Mouse (Mus musculus) intestine, embryonic 14.5 days (tissue): ENCODE data around the gene Zdhhc22. TPM values are rescaled to one million over a fixed set of nuclear protein-coding genes. Genes with fewer than 3 reads are reported as not detected.
A peak's percentile ranks its signal among the peaks of the same experiment; 100 is the strongest.

Source experiments
- ATAC-seq: fragments of 200-750 bp; cut with Nextera tagmentation; replicated peaks from 2 replicates; pipeline ENCODE4 v1.8.0; 2017; ENCODE audit warnings: low read depth, moderate number of reproducible peaks, moderate TSS enrichment, moderate library complexity; ENCODE audit not compliant: low FRiP score, low TSS enrichment
- DNase-seq: peaks from one replicate; pipeline ENCODE4 v3.0.0-alpha.2; 2018; ENCODE audit warnings: low spot score
- H3K27ac ChIP-seq: fragments of 300-500 bp; sonication (generic); 2 replicates; pipeline ENCODE4 v1.5.1; 2014; ENCODE audit warnings: low read depth, mild to moderate bottlenecking, control low read depth
- H3K27me3 ChIP-seq: fragments of 300-500 bp; sonication (generic); replicated peaks from 2 replicates; pipeline ENCODE4 v1.6.1; 2014; ENCODE audit warnings: low read length, control low read depth; ENCODE audit not compliant: control insufficient read depth, insufficient read depth
- H3K36me3 ChIP-seq: fragments of 300-500 bp; sonication (generic); 2 replicates; pipeline ENCODE4 v1.6.1; 2014; ENCODE audit warnings: low read length, control low read depth; ENCODE audit not compliant: control insufficient read depth, insufficient read depth
- H3K4me1 ChIP-seq: fragments of 300-500 bp; sonication (generic); replicated peaks from 2 replicates; pipeline ENCODE4 v1.6.1; 2014; ENCODE audit warnings: low read length, control low read depth, mixed read lengths; ENCODE audit not compliant: control insufficient read depth, insufficient read depth
- H3K4me2 ChIP-seq: fragments of 300-500 bp; sonication (generic); 2 replicates; pipeline ENCODE4 v1.6.1; 2014; ENCODE audit warnings: low read length
- H3K4me3 ChIP-seq: fragments of 300-500 bp; sonication (generic); 2 replicates; pipeline ENCODE4 v1.5.1; 2014; ENCODE audit warnings: low read depth, low read length, control low read depth, mixed read lengths
- H3K9ac ChIP-seq: fragments of 300-500 bp; sonication (generic); 2 replicates; pipeline ENCODE4 v1.6.1; 2014; ENCODE audit warnings: mild to moderate bottlenecking, low read length
- H3K9me3 ChIP-seq: fragments of 300-500 bp; sonication (generic); 2 replicates; pipeline ENCODE4 v1.6.1; 2016; ENCODE audit warnings: low read length, control low read depth; ENCODE audit not compliant: control insufficient read depth
- WGBS: fragments of 180-500 bp; shearing (Covaris S2); extraction: QIAGEN DNeasy Blood & Tissue Kit; methylation state at CpG from one replicate; pipeline ENCODE4 v1.1.7; 2014; 5-methylcytosine and 5-hydroxymethylcytosine counted together
- polyA plus RNA-seq: library from polyadenylated mRNA; unstranded; fragments of >200 nt; fragmentation: Nextera tagmentation; extraction: Ambion mirVana; gene quantifications from 2 replicates; pipeline ENCODE4 v1.2.1, GENCODE M21; 2014

Zdhhc22 gene
- polyA plus RNA-seq, 1 experiment from 2014 or later, result 0.15 TPM

DNA sequence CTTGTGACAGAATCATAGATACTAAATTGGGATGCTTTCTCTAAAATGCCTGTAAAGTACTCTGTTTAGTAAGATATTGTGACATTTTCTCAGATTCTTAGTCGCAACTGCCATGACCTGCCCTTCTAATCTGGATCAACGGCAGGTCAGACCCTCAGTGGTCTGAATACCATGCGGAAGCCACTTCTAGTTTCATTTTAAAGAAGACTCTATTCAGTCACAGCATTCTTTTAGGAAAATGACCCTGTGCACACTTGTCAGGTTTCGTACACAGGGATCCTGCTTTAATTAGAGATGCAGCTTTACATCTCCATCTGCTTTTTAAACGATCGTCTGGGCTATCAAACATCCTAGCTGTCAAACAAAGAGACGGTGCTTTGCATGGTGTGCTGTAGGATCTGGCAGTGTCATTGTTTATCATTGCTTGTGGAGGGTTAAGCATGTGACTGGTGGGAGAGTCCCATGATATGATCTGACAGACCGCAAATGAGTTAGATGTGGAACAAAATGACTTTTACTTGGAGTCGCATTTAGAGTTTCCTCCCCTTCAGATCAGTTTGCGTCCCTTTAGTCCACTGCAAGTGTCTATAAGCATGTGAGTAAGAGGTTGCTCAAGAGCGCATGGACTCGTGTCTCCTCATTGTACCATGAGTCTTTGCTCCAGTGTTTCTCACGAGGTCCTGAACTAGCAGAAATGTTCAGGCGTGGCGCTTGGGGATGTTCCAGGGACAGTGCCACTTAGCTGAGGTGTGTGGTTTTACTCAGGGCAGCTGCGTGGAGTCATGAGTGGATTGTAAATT is 39.9 kb downstream of the Zdhhc22 start:
- peaks cover 27% of the 10 kb centered on the region for H3K4me1 ChIP-seq
- H3K9ac ChIP-seq, result no peak overlapping the region
- peaks cover 2% of the 10 kb centered on the region; the same call in 1 of the 2 replicates for H3K9me3 ChIP-seq
- no peak for ATAC-seq
- peaks cover 15% of the 10 kb centered on the region for H3K36me3 ChIP-seq
- no peak overlapping the region for H3K4me3 ChIP-seq
- H3K4me2 ChIP-seq, result 0 out of 2 replicates have a peak overlapping the region, but pooled peaks have one; percentile 18
- H3K27me3 ChIP-seq, result no peaks in the 10 kb centered on the region
- WGBS, result 62% methylated on average over 16 of the region's 16 CpGs
- H3K27ac ChIP-seq, result no peak overlapping the region
- no peak for DNase-seq

DNA sequence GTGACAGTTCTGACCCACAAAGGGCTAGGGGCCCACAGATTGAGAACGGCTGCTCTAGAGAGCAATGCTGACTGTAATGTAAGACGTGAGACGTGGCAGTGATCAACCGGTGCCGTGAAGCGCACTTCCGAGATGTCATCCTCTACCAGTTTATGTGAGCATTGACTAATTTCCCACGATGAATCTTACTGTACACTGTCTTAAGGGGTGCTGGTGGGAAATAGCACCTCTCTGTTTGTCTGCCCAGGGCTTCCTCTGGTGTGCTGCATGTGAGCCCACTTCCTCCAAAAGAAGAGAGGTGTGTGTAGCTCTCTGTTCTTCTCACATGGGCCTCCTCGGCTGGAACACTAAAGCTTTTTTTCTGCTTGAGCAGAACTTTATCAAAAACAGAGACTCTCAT is 40.7 kb downstream of the Zdhhc22 start:
- Histone ChIP-seq H3K27ac (no peak overlapping the region), H3K4me3 (no peak overlapping the region), H3K27me3 (no peaks in the 10 kb centered on the region), H3K4me2 (no peak overlapping the region), H3K9me3 (peaks cover 2% of the 10 kb centered on the region; the same call in 1 of the 2 replicates), H3K9ac (no peak overlapping the region), H3K4me1 (peaks cover 27% of the 10 kb centered on the region), H3K36me3 (peaks cover 9% of the 10 kb centered on the region)
- no peak for ATAC-seq
- WGBS, result 68% methylated on average over 9 of the region's 9 CpGs
- DNase-seq, result no peak

GRCm38 (mm10) chr12:86948627-86949026 is 41.6 kb downstream of the Zdhhc22 start:
- peaks cover 27% of the 10 kb centered on the region for H3K4me1 ChIP-seq
- no peaks in the 10 kb centered on the region for H3K27me3 ChIP-seq
- 0 out of 2 replicates have a peak overlapping the region, but pooled peaks have one; percentile 99 for H3K27ac ChIP-seq
- WGBS, result 24% methylated on average over 6 of the region's 6 CpGs
- H3K36me3 ChIP-seq, result peaks cover 4% of the 10 kb centered on the region; the same call in 1 of the 2 replicates
- no peak overlapping the region for H3K4me3 ChIP-seq
- no peak for DNase-seq
- peak overlapping the region; percentile 82; the same call in 1 of the 2 replicates for H3K4me2 ChIP-seq
- peaks cover 2% of the 10 kb centered on the region; the same call in 1 of the 2 replicates for H3K9me3 ChIP-seq
- ATAC-seq, result no peak
- no peak overlapping the region for H3K9ac ChIP-seq

DNA sequence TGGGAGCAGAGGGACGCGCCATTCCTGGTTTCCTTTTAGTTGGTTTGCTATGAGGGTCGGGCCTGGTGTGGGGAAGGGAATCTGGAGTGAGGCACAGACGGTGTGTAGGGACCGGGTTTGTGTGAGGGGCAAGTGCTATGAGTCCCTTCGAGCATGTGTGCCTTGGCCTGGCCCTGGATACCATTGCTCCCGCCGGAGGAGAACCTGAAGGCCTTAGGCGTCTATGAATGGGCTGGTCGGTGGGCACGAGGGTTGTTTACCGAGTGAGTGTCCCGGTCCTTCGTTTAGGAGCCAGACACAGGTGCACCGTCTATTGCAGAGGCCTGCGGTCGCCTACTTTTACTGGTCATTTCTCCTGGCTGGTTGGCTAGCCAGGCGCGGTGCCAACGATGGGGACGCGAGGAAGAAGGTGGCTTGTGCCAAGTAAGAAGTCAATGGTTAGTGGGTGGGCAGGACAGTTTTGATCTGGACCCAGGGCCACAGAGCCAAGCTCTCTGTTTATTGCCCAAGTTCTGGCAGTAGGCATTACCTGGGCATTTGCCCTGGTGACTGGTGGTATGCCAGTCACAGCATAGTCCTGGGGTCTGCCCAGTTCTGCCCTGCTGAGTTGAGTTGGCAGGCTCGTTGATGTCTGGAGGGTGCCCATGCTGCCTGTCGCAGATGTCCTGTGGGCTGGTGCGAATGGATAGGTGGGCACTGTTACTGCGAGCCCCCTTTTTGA is 42.4 kb downstream of the Zdhhc22 start:
- H3K4me2 ChIP-seq, result peak overlapping the region; percentile 82
- H3K36me3 ChIP-seq, result peaks cover 4% of the 10 kb centered on the region; the same call in 1 of the 2 replicates
- no peaks in the 10 kb centered on the region for H3K27me3 ChIP-seq
- peaks cover 27% of the 10 kb centered on the region for H3K4me1 ChIP-seq
- peak overlapping the region; percentile 73 for H3K4me3 ChIP-seq
- peaks cover 2% of the 10 kb centered on the region; the same call in 1 of the 2 replicates for H3K9me3 ChIP-seq
- DNase-seq, result peak; percentile 60
- H3K9ac ChIP-seq, result peak overlapping the region; percentile 94
- ATAC-seq, result peak; percentile 42
- peak overlapping the region; percentile 99; the same call in 1 of the 2 replicates for H3K27ac ChIP-seq
- WGBS, result 20% methylated on average over 26 of the region's 26 CpGs

- peak within 1 kb of the TSS; percentile 82 for H3K4me2 ChIP-seq
- peaks cover 2% of the 10 kb centered on the region; the same call in 1 of the 2 replicates for H3K9me3 ChIP-seq
- peak within 1 kb of the TSS; percentile 94 for H3K9ac ChIP-seq
- H3K4me1 ChIP-seq, result peaks cover 27% of the 10 kb centered on the region
- H3K36me3 ChIP-seq, result no peaks in the 10 kb centered on the region
- DNase-seq, result peak; percentile 95
- WGBS, result under 1% methylated on average over 64 of the region's 64 CpGs
- H3K27me3 ChIP-seq, result no peaks in the 10 kb centered on the region
- ATAC-seq, result peak; percentile 100
- H3K27ac ChIP-seq, result peak within 1 kb of the TSS; percentile 99
- H3K4me3 ChIP-seq, result peak within 1 kb of the TSS; percentile 73
Observed at GRCm38 (mm10) chr12:86946862-86947574, 43.2 kb downstream of the Zdhhc22 start, which contains the start of gene Cipc. Cipc (plus strand) TSS chr12:86947043.

- peaks cover 2% of the 10 kb centered on the region; the same call in 1 of the 2 replicates for H3K9me3 ChIP-seq
- H3K27me3 ChIP-seq, result no peaks in the 10 kb centered on the region
- H3K27ac ChIP-seq, result peak overlapping the region; percentile 99
- H3K4me2 ChIP-seq, result peak overlapping the region; percentile 82
- DNase-seq (no peak), ATAC-seq (no peak)
- peak overlapping the region; percentile 73 for H3K4me3 ChIP-seq
- H3K36me3 ChIP-seq, result no peaks in the 10 kb centered on the region
- WGBS, result 1% methylated on average over 17 of the region's 17 CpGs
- H3K4me1 ChIP-seq, result peaks cover 27% of the 10 kb centered on the region
- peak overlapping the region; percentile 94 for H3K9ac ChIP-seq
Observed at GRCm38 (mm10) chr12:86946301-86946781, 43.9 kb downstream of the Zdhhc22 start.

- Histone ChIP-seq H3K4me2 (no peak overlapping the region), H3K9ac (no peak overlapping the region), H3K27ac (no peak overlapping the region), H3K9me3 (no peaks in the 10 kb centered on the region), H3K36me3 (no peaks in the 10 kb centered on the region), H3K4me3 (no peak overlapping the region), H3K4me1 (peaks cover 24% of the 10 kb centered on the region), H3K27me3 (no peaks in the 10 kb centered on the region)
- WGBS, result 6% methylated on average over 4 of the region's 4 CpGs
- DNase-seq (peak; percentile 73), ATAC-seq (no peak)
Observed at GRCm38 (mm10) chr12:86945126-86945525, 45.1 kb downstream of the Zdhhc22 start.

GRCm38 (mm10) chr12:86943421-86943820 is 46.8 kb downstream of the Zdhhc22 start:
- H3K4me2 ChIP-seq, result no peak overlapping the region
- DNase-seq (no peak), ATAC-seq (no peak)
- H3K9ac ChIP-seq, result no peak overlapping the region
- no peaks in the 10 kb centered on the region for H3K27me3 ChIP-seq
- peaks cover 15% of the 10 kb centered on the region for H3K4me1 ChIP-seq
- no peaks in the 10 kb centered on the region for H3K9me3 ChIP-seq
- H3K27ac ChIP-seq, result no peak overlapping the region
- no peaks in the 10 kb centered on the region for H3K36me3 ChIP-seq
- 91% methylated on average over 8 of the region's 8 CpGs for WGBS
- H3K4me3 ChIP-seq, result no peak overlapping the region
